Mouse (Mus musculus): Measurements from ENCODE around the gene Eea1.

Gene Eea1

GRCm38 (mm10) chr10:95949410-95949809, 9.0 kb downstream of the Eea1 start:
- no peak for DNase-seq (ENCODE audit: low spot score)

- DNase-seq (ENCODE audit: low spot score): no peak
Observed at GRCm38 (mm10) chr10:95950194-95950593, 9.7 kb downstream of the Eea1 start.

GRCm38 (mm10) chr10:95950797-95951196, 10.3 kb downstream of the Eea1 start:
- no peak for DNase-seq (ENCODE audit: low spot score)

GRCm38 (mm10) chr10:95951346-95951745, 10.9 kb downstream of the Eea1 start:
- DNase-seq (ENCODE audit: low spot score): no peak

GRCm38 (mm10) chr10:95956629-95957028, 16.2 kb downstream of the Eea1 start:
- no peak for DNase-seq (ENCODE audit: low spot score)

GRCm38 (mm10) chr10:95957574-95957973, 17.1 kb downstream of the Eea1 start:
- DNase-seq (ENCODE audit: low spot score): no peak

GRCm38 (mm10) chr10:95964679-95965078, 24.2 kb downstream of the Eea1 start:
- DNase-seq (ENCODE audit: low spot score): no peak

GRCm38 (mm10) chr10:95969694-95970093, 29.2 kb downstream of the Eea1 start:
- no peak for DNase-seq (ENCODE audit: low spot score)

- no peak for DNase-seq (ENCODE audit: low spot score)
Observed at GRCm38 (mm10) chr10:95970744-95971212, 30.3 kb downstream of the Eea1 start.

- DNase-seq (ENCODE audit: low spot score): no peak
Observed at GRCm38 (mm10) chr10:95971341-95971740, 30.9 kb downstream of the Eea1 start.

GRCm38 (mm10) chr10:95971942-95972341, 31.5 kb downstream of the Eea1 start:
- DNase-seq (ENCODE audit: low spot score): no peak

GRCm38 (mm10) chr10:95974462-95974861, 34.0 kb downstream of the Eea1 start:
- DNase-seq (ENCODE audit: low spot score): no peak

GRCm38 (mm10) chr10:95976798-95977197, 36.3 kb downstream of the Eea1 start:
- DNase-seq (ENCODE audit: low spot score): no peak

- DNase-seq (ENCODE audit: low spot score): no peak
Observed at GRCm38 (mm10) chr10:95989731-95990130, 49.3 kb downstream of the Eea1 start.

GRCm38 (mm10) chr10:95991176-95991575, 50.7 kb downstream of the Eea1 start:
- no peak for DNase-seq (ENCODE audit: low spot score)

- no peak for DNase-seq (ENCODE audit: low spot score)
Observed at GRCm38 (mm10) chr10:96000904-96001303, 60.5 kb downstream of the Eea1 start.

GRCm38 (mm10) chr10:96015738-96016137, 75.3 kb downstream of the Eea1 start:
- DNase-seq (ENCODE audit: low spot score): no peak

GRCm38 (mm10) chr10:96017418-96017817, 77.0 kb downstream of the Eea1 start:
- no peak for DNase-seq (ENCODE audit: low spot score)

GRCm38 (mm10) chr10:96033356-96033984, 93.0 kb downstream of the Eea1 start:
- DNase-seq (ENCODE audit: low spot score): no peak

GRCm38 (mm10) chr10:96034106-96034505, 93.7 kb downstream of the Eea1 start:
- no peak for DNase-seq (ENCODE audit: low spot score)

GRCm38 (mm10) chr10:96035951-96036350, 95.5 kb downstream of the Eea1 start:
- no peak for DNase-seq (ENCODE audit: low spot score)

- no peak for DNase-seq (ENCODE audit: low spot score)
Observed at GRCm38 (mm10) chr10:96044216-96044615, 103.8 kb downstream of the Eea1 start.

GRCm38 (mm10) chr10:96047960-96048536, 107.6 kb downstream of the Eea1 start:
- no peak for DNase-seq (ENCODE audit: low spot score)

- no peak for DNase-seq (ENCODE audit: low spot score)
Observed at GRCm38 (mm10) chr10:96048550-96048949, 108.1 kb downstream of the Eea1 start.

Measured in testis, postnatal 10 days (tissue).